Mouse (Mus musculus) 3T3-L1 (cell line): ENCODE measurements around the gene Ctf2.

Experiments
- DNase-seq: peaks from one replicate; pipeline ENCODE4 v3.0.0-alpha.2; 2015; ENCODE audit warnings: low read depth, low spot score

Gene Ctf2

GRCm38 (mm10) chr7:127760478-127760877 lies 28.5 kb upstream of the Ctf2 start:
- DNase-seq = no peak

DNA sequence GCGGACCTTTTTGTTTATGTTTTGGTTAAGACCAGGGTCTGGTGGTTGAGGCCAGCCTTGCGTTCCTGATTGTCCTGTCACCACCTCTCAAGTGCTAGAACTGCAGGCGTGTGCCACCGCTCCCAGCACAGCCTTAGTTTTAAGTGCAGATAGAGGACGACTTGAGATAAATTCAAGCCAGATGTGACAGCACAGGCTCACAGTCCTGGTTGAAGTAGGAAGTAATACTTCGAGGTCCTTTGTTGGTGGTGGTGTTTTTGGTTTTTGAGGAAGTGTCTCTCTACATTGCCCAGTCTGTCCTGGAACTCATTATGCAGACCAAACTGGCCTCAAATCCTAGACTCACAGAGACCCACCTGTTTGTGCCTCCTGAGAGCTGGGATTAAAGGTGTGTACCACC lies 27.8 kb upstream of the Ctf2 start:
- DNase-seq = no peak

DNA sequence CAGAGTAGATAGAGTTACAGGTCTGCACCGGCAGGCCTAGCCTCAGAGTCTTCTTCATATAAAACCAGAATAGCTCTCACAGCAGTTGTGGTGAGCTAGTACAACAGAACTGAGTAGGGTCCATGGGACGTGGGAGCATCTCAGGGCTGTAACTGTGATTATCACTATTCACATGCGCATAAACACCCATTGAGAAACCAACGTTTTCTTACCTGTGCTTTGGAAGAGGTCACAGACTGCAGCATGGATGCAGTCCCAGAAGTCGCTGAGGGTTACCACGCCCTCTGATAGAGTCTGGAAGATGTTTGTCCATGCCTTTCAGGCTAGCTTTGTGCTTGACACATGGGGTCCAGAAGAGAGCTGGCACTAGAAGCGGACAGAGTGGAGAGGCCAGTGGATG lies 21.8 kb upstream of the Ctf2 start:
- no peak for DNase-seq

- DNase-seq = peak; percentile 30
These were observed 21.2 kb upstream of the Ctf2 start for GRCm38 (mm10) chr7:127753158-127753557.

DNA sequence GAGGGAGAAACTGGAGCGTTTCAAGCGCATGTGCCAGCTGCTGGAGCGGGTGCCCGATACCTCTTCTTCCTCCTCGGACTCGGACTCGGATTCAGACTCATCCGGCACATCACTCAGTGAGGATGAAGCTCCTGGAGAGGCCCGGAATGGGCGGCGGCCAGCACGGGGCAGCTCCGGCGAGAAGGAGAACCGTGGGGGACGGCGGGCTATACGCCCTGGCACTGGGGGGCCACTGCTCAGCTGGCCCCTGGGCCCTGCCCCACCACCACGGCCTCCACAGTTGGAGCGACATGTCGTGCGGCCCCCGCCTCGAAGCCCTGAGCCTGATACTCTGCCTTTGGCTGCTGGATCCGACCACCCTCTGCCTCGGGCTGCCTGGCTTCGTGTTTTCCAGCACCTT lies 20.1 kb upstream of the Ctf2 start:
- DNase-seq = no peak

DNA sequence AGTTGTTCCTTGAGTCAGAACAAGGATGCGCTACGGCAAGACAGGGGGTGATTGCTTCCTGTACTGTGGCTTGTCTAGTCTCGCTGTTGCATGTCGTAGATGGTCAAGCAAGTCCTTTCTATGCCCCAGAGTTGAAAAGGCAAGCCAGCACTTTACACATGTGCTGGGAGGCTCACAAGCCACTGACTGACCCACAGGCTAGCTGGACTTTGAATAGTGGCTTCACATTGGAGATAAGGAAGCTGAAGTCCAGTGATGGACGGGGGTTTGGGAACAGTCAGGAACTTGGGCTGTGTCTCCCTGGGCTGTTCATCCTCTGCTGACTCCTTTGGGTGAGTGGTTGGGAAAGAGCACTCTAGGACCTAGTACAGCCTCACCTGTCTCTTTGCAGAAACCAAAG lies 19.7 kb upstream of the Ctf2 start:
- no peak for DNase-seq

GRCm38 (mm10) chr7:127750131-127751127 lies 18.5 kb upstream of the Ctf2 start:
- no peak for DNase-seq

- DNase-seq = no peak
These were observed 16.2 kb upstream of the Ctf2 start for GRCm38 (mm10) chr7:127748235-127748560.

DNA sequence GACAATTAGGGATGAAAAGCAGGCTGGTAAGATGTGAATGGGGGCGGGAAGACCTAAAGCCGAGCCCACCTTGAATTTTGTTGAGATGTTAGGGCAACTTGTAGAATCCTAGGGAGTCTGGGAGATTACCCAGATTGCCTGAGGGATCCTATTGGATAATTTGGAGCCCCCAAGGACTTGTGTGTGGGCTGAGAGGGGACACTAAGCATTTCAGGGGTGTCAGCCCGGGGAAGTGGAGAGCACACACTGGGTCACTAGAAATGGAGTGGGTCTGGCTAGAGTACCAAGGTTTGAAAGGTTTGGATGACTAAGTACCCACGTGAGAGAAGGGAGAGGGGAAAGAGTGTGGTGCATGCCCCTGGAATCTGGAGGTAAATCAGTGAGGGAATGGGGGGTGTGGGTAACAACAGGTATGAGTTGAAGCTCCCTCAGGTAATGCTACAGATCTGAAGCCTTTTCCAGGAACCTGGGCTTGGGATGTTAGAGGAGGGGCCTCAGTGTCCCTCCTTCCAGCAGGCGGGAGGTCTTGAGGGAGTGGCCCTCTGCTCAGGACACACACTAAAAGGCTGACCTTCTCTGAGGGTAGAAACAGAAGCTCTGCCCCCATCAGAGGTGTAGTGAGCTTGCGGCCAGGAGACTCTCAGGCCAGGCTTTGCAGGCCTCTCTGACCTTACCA lies 15.7 kb upstream of the Ctf2 start:
- DNase-seq = no peak

GRCm38 (mm10) chr7:127746494-127747491 lies 14.8 kb upstream of the Ctf2 start:
- no peak for DNase-seq

DNA sequence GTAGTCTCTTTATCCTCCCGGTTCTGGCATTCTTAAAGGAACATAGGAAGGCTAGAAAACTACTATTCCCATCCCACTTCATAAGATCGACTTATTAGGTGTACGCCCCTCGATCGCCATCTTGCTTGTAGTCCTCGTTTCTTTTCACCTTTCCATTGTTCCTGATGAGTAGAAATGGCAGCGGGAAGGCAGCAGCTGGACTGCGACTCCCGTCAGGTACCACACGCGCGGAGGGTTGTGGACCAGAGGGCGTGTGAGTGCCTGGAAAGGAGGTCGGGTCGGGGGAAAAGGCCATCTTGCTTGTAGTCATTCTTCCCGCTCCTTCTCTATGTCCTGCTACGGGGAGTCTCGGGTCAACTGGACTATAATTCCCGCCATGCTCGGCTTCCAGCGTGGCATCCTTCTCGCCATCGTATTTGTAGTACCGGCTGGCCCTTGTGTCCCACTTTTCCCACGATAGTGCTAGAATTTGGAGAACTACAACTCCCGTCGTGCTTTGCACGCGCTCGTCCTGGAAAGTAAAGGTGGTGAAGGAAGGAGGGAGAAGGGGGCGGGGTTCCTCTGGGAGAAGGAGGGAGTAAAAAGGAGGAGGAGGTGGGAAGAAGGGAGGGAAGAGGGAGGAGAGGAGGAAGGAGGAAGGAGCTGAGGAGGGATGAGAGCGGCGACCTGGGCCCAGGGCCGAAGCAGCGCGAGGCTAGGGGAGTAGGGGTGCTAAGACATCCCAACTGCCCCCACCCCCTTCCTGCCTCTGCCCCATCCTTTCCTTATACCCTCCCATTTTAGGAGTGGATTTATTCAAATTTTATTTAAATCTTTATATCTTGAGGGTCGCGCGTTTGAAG lies 13.9 kb upstream of the Ctf2 start:
- peak; percentile 98 for DNase-seq

- DNase-seq = peak; percentile 97
These were observed 13.3 kb upstream of the Ctf2 start for GRCm38 (mm10) chr7:127745251-127745651.

GRCm38 (mm10) chr7:127744366-127745045 lies 12.5 kb upstream of the Ctf2 start, which contains the start of gene Fbxl19:
Gene Fbxl19, plus strand, starts transcription at chr7:127744543.
- DNase-seq = peak; percentile 84

DNA sequence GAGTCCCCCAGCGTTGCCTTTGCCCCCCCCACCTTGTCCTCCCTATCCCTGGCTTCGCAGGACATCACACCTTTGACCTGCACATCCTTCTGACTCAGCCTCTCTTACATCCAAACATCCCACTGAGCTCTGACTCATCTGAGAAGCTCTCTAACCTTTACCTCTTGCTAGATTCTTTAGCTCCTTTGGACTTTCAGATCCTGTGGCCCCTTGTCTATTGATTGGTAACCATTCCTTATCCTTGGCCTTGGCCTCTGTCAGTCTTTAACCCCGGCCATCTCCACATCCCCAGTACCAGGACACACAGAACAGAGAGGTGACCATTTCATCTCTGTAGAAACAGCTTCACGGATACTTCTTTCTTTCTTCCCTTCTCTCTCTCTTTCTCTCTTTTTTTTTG lies 1.8 kb downstream of the Ctf2 start:
- DNase-seq = peak; percentile 33

DNA sequence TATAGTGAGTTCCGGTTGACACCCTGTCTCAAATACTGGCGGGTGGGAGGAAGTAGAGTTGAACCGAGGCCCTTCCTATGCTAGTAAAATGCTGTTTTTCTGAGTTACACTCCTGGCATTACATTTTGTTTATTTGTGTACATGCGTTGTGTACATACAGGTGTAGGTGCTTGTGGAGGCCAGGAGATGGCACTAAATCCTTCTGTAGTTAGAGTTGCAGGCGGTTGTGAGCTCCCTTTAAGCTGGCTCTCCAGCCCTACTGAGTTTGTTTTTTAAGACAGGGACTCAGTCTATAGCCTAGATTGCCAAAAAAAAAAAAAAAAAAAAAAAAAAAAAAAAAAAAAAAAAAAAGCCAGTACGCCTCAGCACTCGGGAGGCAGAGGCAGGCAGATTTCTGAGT lies 4.1 kb downstream of the Ctf2 start:
- peak; percentile 20 for DNase-seq

DNA sequence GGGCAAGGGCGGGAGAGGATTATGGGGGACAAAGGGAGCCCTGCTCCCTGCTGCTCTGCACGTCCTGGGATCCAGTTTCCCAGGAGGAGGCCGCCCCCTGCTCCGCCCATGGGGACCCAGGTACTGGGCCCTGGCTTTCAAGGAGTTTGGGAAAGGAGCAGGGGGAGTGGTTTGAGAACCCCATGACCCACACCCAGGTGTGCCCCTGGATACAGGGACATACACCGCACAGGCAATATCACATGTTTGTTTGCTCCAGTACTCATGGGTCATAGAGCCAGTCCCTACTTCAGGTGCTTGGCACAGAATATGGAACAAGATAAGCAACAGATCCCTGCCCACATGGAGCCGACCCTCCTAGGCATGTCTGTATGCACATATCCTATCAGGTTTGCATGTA lies 6.0 kb downstream of the Ctf2 start:
- no peak for DNase-seq

DNA sequence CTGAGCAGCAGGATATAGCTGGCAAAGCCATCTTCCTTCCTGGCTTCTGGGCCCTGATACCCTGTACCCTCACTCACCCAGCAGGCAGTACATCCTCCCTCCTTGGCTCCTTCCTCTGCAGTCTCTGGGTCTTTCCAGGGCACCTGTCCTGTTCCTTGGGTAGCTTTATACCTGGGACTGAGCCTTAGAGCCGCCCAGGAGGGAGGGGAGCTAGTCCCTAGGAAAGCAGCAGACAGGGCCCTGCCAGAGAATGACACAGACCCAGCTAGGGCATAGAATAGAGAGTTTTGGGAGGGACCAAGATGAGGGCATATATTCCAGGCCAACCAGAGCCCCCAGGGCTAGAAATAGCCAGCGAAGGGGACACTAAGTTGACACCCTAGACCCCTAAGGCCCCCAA lies 6.5 kb downstream of the Ctf2 start:
- DNase-seq = no peak

DNA sequence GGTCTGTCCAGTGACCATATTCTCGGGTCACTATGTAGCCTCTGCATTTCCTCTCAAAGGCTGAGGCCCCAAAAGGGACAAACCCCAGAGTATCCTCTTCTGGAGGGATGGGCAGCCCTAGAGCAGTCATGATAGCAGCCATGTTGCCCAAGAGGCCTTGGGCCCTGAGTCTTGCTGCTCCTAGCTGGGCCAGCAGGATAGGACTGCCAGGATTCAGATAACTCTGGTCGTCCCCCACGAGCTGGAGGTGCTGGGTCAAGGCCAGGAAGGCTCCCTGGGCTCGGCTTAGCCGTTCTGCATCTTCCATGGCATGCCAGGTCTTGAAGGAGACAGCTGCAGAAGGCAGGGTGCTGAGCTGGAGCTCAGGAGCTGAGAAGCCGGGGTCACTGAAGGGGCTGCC lies 12.7 kb downstream of the Ctf2 start:
- DNase-seq = no peak

- no peak for DNase-seq
These were observed 13.6 kb downstream of the Ctf2 start for GRCm38 (mm10) chr7:127718339-127718738.

- DNase-seq = no peak
These were observed 15.0 kb downstream of the Ctf2 start for GRCm38 (mm10) chr7:127716992-127717391.
